Mouse (Mus musculus): ENCODE measurements around the gene Tmem200a.

Gene Tmem200a

DNA sequence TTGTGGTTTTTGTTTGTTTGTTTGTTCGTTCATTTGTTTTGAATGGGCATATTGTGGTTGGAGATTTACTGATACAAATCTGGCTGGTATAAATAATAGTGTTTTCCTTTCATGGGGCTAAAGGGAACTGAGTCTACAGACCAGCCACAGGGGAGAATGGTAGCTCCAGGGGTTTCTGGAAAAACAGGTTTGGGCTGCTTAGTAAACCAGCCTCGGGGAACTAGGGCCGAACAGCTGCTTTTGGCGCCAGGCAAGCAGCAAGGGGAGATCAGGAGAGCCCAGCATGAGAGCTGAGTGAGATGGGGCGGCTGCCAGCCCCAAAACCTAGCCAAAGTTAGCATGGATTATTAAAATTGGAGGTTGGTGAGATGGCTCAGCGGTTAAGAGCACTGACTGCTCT lies 191.6 kb downstream of the Tmem200a start:
- no peak for DNase-seq (ENCODE audit: low spot score in 2 of 2)

DNA sequence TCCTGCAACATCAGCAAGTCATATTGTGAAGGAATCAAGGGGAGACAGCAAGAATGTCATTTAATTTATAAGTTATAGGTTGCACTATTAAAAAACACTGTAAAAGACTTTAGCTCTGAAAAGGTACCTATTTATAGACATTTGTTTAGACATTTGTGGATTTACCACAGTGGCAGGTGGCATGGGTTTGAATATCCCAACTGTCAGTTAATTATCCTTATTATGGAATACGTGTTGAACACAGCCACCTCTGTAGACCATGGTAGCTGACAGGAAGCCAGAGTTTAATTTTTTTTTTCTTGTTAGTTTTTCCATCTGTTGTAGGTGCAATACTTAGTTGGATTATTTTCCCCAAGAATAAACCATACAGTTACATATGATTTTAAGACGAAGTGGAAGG lies 194.3 kb downstream of the Tmem200a start:
- no peak for DNase-seq (ENCODE audit: low spot score in 2 of 2)

DNA sequence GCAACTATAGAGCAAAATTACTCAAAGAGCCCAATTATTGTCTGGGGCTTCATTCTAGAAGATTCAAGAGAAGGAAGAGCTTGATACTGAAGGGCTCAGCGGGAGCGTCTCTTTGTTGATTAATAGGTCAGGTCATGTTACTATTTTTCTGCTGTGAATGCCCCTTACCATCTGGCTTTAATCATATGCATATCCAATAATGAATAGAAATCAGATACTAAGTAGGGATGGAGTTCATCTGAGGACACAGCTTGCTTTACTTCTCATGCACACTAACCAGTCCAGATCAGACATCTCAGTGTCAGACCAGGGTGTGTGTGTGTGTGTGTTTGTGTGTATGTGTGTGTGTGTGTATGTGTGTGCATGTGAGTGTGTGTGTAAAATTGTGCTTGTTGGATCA lies 201.1 kb downstream of the Tmem200a start:
- DNase-seq (ENCODE audit: low spot score in 2 of 2): no peak

DNA sequence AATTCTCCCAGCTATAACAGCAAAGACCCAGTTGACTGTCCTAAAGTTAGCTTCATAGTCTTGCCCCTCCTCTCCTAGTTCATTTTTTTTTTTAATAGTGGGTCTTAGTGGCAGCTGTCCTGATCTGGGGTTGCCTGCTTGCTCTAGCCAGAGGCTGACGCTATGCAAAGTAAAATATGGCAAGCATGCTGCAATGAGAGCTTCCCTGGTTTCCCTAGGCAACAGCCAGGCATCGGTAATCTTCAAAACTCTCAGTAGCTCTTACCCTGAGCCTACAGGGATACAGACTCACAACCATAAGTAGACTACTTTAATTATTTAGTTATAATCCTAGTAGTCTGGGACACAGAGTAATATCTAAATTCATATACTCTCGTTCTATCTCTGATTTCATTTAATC lies 202.0 kb downstream of the Tmem200a start:
- DNase-seq (ENCODE audit: low spot score in 2 of 2): no peak

DNA sequence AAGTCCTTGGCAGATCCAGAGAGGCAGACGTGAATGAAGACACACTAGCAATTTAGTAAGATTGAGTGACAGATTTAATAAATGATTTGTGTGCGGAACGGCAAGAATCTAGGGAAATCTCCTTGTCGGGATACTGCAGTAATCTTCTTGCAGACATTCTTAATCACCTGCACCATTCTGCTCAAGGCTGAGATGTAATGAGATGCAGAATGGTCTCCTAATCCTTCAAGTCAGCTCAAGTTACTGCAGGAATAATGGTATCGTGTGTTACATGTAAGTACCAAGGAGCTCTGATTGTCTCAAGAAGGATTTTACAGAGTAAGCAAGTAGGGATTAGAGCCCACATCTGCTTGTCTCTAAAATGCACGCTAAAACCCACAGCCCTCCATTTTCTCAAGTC lies 210.1 kb downstream of the Tmem200a start:
- DNase-seq (ENCODE audit: low spot score in 2 of 2): no peak
